Mouse (Mus musculus): ENCODE data around the gene Nppc.
A peak's percentile ranks its signal among the peaks of the same experiment; 100 is the strongest.

Gene Nppc

GRCm38 (mm10) chr1:86670279-86671038 lies at the start of gene Nppc:
TSS of gene Nppc (minus strand) at chr1:86670571.
- peak; percentile 68 for DNase-seq (ENCODE audit: low read depth, low spot score)

- no peak for DNase-seq (ENCODE audit: low read depth, low spot score)
These were observed 49.0 kb upstream of the Nppc start for GRCm38 (mm10) chr1:86719391-86719790.

DNA sequence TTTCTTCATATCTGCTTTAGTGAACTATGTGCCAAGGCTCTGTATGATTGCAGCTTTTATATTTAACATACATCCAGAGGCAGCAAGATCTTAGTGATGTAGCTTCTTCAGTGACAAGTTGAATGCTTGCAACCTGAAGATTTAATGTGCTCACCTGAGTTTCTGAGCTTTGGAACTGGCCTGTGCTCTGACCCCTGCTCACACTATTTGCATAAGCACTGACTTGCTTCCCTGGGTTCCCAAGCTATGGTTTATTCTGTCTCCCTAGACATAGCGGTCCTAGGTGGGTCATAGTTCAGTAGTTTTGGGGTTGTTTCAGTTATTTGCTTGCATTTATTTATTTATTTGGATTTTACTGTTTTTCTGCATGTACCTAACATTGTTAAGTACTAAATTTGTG lies 47.8 kb upstream of the Nppc start:
- no peak for DNase-seq (ENCODE audit: low read depth, low spot score)

DNA sequence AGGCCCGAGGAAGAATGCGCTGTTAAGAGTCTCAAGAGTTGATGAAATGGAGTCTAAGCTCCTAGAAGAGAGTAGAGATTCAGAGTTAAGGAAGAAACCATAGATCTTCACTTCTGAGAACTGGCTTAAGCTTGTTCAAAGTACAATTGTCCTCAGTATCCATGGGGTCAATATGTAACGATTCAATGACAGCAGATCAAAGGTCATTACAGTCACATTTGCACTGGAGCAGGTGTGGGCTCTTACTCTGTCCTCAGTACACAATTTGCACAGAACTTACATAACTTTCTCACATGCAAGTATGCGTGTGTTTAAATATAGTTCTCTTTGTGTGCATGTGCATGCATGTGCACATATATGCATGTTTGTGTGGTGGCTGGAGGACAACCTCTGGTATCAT lies 42.7 kb upstream of the Nppc start:
- DNase-seq (ENCODE audit: low read depth, low spot score), result no peak

DNA sequence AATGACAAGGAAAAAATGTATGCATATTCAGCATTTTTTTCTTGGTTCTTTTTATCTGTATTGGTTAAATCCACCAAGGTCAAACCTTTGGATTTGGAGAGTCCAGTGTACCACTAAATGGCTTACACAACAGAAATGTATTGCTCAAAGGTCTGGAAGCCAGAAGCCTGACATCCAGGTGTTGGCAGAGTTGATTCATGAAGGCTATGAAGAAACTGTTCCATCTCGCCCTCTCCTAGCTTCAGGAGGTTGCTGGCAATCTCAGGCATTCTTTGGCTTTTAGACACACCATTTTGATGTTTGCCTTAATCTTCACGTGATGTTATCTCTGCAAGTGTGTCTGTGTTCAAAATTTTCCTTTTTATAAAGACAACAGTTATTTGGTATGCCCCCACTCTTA lies 41.7 kb upstream of the Nppc start:
- no peak for DNase-seq (ENCODE audit: low read depth, low spot score)

GRCm38 (mm10) chr1:86709546-86709945 lies 39.2 kb upstream of the Nppc start:
- DNase-seq (ENCODE audit: low read depth, low spot score), result no peak

GRCm38 (mm10) chr1:86705461-86705860 lies 35.1 kb upstream of the Nppc start:
- peak; percentile 55 for DNase-seq (ENCODE audit: low read depth, low spot score)

- no peak for DNase-seq (ENCODE audit: low read depth, low spot score)
These were observed 33.6 kb upstream of the Nppc start for GRCm38 (mm10) chr1:86703965-86704326.

GRCm38 (mm10) chr1:86703300-86703964 lies 33.1 kb upstream of the Nppc start, which contains the start of gene Dis3l2:
TSS of gene Dis3l2 (plus strand) at chr1:86703808.
- peak; percentile 80 for DNase-seq (ENCODE audit: low read depth, low spot score)

DNA sequence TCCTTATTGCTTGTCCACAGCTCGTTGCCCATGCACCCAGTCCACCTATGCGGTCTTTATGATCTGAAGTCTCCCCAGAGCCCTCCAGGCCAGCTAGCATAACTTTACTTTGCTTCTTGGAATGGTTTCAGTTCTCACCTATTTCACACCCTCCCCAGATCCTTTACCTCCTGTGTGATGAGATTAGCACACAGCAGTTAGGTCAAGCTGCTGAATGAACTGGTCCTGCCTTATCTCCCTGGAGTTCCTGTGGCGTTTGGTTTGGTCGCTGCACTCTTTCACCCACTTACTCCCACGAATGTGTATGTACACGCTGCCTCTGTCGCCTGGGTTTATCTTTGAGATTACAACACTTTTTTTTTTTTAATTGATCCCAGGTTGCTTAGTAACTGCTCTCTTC lies 30.0 kb upstream of the Nppc start:
- DNase-seq (ENCODE audit: low read depth, low spot score), result no peak

DNA sequence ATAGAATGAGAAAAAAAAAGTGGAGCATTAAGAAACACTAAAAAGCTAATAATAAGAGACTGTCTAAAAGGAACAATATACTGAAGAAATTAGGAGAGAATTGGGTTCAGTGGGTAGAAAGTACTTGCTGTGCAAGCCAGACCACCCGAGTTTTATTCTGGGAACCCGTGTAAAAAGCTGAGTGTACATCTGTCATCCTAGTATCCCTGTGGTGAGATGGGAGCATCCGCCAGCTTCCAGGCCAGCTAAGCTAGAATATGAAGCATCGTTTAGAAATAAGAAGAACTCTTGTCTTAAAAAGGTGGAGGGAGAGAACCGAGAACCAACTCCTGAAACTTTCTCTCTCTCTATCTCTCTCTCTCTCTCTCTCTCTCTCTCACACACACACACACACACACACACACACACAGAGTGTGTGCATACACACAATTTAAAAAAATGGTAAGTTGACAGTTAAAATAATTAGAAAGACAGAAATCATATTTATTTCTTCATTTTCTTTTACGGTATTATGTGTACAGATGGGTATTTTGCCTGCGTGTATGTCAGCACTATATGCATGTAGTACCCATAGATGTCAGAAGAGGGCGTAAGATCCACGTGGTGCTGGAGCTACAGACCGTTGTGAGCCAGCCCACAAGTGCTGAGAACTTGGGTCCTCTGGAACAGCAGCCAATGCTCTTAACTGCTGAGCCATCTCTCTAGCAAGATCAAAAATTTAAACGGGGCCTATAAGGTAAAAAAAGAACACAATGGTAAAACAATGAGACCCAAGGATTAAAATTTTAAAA lies 29.2 kb upstream of the Nppc start:
- DNase-seq (ENCODE audit: low read depth, low spot score), result no peak

GRCm38 (mm10) chr1:86698721-86699120 lies 28.4 kb upstream of the Nppc start:
- DNase-seq (ENCODE audit: low read depth, low spot score), result no peak

GRCm38 (mm10) chr1:86696948-86697347 lies 26.6 kb upstream of the Nppc start:
- DNase-seq (ENCODE audit: low read depth, low spot score), result no peak

GRCm38 (mm10) chr1:86691027-86691426 lies 20.7 kb upstream of the Nppc start:
- no peak for DNase-seq (ENCODE audit: low read depth, low spot score)

- no peak for DNase-seq (ENCODE audit: low read depth, low spot score)
These were observed 16.9 kb upstream of the Nppc start for GRCm38 (mm10) chr1:86687236-86687635.

DNA sequence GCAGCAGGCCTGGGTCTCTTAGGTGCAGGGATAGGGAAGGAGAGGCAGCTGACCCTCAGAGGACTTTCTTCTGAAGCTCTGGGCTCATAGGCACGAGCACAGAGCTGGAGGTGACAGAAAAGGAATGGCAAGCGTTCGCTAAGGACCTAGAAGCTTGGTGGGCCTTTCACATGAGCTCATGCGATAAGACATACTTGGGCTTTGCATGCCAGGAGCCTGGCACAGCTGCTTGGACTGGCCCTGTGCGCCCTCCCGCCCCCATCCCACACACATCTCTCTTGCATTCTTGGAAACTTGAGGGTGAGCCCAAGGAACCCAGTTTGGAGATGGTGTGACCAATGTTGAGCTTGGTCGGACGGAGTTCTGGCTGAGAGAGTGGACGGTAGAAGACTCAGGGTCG lies 8.3 kb upstream of the Nppc start:
- no peak for DNase-seq (ENCODE audit: low read depth, low spot score)

DNA sequence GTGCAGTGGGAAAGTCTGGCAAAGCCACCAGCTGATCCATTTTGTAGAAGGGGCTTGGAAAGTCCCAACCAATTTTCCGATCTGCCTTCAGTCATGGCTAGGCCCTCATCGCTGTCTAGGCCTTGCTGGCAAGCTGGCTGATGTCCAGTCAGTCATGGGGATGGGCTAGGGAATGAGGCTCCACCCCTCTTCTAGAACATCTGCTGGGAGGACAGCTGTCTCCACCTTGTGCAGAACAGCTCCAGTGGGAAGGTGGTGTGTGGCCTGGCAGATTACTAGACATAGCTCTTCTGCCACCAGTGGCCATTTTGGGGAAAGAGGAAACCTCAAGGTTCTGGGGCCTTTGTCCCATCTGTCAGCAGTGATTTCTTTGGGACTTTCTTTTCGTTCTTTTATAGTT lies 7.3 kb upstream of the Nppc start:
- no peak for DNase-seq (ENCODE audit: low read depth, low spot score)

DNA sequence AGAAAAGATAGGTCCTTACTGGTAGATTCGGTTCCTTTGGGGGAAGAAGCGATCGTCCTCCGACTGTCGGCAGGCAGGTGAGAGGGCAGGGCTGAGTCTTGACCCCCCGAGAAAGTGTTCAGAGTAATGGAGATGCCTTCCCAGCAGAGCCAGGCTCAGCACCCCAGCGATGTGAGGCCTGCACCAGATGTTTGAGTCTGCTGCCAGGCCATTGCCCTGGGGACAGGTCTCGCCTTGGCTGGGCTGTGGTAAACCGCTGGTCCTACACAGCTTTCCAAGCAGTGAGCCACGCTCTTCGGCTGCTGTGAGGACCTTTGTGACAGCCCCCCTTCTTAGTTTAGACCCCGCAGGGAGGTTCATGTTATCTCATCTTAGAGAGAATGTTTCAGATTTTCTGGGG lies 4.8 kb upstream of the Nppc start:
- DNase-seq (ENCODE audit: low read depth, low spot score), result no peak

DNA sequence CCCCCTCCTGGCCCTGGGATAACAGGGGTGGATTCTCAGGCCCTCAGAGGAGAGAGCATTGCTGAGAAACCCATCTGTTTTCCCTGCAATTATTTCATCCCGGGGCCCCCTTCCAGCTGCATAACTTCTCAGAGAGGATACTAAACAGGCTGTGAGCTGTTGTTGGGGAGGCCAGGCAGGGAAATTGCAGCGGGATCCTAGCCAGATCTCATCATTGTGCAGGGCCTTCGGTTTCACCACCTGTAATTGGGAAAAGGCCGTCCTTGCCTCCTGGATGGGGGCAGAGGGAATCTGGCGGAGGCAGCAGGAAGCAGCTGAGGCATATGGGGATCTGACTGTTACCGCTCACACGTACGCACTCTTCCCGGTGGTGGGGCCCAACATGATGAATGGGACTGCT lies 4.0 kb upstream of the Nppc start:
- DNase-seq (ENCODE audit: low read depth, low spot score), result no peak

DNA sequence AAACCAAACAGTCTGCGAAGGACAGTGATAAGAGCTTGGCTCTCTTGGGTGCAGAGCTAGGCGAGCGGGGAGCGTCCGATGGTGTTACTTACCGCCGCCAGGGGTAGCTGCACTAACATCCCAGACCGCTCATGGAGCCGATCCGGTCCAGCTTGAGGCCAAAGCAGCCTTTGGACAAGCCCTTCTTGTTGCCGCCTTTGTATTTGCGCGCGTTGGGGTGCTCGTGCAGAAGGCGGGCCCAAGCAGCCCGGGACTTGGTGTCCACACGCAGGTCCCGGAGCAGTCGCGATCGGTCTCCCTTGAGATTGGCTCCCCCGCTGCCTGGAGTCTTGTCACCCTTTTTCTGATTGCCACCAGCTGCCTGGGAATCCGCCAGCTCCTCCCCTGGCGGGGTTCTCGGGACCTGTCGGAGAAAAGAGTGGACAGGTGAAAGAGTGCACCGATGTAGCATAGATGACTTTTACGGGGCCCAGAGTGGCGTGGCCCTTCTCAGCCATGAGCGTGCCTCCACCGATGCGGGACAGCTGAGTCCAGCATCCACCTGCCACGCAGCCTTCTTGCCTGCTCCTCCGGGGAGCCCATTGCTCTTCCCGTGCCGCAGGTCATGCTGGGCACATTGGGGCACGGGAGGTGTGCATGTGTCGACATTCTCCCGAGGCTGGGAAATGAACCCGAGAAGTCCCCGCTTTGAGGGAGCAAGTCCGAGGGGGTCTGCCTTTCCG lies 658 bp downstream of the Nppc start:
- DNase-seq (ENCODE audit: low read depth, low spot score), result peak; percentile 50

DNA sequence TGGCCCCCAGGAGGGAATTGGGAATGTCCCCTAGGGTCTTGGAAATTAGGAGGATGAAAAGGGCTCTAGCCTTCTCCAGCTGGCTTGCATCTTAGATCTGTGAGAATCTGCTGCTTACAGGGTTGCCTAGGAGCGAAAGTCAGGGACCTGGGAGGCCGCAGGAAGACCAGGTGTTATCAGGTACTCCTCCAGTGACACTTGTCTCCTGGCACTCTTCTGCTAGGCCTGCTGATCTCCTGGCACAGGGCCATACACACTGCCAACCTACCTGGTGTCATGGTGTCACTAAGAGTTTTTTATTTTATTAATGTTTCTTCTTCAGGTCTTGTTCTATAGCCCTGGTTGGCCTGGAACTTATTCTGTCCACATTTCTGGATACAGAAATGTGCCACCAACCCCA lies 5.3 kb downstream of the Nppc start:
- no peak for DNase-seq (ENCODE audit: low read depth, low spot score)

DNA sequence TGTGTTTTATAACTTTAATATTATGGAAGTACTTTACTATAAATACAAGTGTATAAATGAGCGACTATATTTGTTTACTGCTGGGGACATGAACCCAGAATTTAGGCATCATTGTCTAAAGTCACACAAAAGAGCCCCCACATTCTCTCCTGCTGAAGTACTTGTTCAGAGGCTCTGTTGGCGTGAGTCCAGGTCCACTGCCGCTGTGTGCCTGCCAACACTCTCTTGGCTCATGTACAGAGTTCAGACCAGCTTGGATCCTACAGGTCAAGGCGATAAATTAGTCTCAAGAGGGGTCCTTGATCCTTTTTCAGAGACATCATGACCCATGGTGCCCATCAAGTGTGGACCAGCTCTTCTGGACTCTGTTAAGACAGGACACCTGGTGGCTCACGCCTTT lies 13.3 kb downstream of the Nppc start:
- no peak for DNase-seq (ENCODE audit: low read depth, low spot score)
